Mouse (Mus musculus) embryo, embryonic 10.5 days (tissue): ENCODE measurements around the gene Tsc2.

ENCODE experiments used
- DNase-seq: peaks from one replicate; pipeline ENCODE4 v3.0.0-alpha.2; 2015; ENCODE audit warnings: low spot score

Gene Tsc2

GRCm38 (mm10) chr17:24567034-24567779, 65.2 kb downstream of the Tsc2 start:
- no peak for DNase-seq

GRCm38 (mm10) chr17:24565792-24566191, 66.6 kb downstream of the Tsc2 start:
- DNase-seq = no peak

- DNase-seq = no peak
These were observed 67.3 kb downstream of the Tsc2 start for GRCm38 (mm10) chr17:24565092-24565491.

- DNase-seq = no peak
These were observed 68.0 kb downstream of the Tsc2 start for GRCm38 (mm10) chr17:24564422-24564821.

GRCm38 (mm10) chr17:24563638-24564037, 68.8 kb downstream of the Tsc2 start:
- no peak for DNase-seq

GRCm38 (mm10) chr17:24561592-24561991, 70.8 kb downstream of the Tsc2 start:
- no peak for DNase-seq

- no peak for DNase-seq
These were observed 72.0 kb downstream of the Tsc2 start for GRCm38 (mm10) chr17:24560301-24561028.

GRCm38 (mm10) chr17:24559146-24559545, 73.3 kb downstream of the Tsc2 start:
- DNase-seq = no peak

- peak; percentile 58 for DNase-seq
These were observed 73.8 kb downstream of the Tsc2 start for GRCm38 (mm10) chr17:24558600-24559099.

GRCm38 (mm10) chr17:24557091-24557490, 75.3 kb downstream of the Tsc2 start:
- DNase-seq = no peak

- DNase-seq = no peak
These were observed 81.4 kb downstream of the Tsc2 start for GRCm38 (mm10) chr17:24551050-24551444.

- peak; percentile 85 for DNase-seq
These were observed 81.9 kb downstream of the Tsc2 start for GRCm38 (mm10) chr17:24550416-24551049.

- DNase-seq = peak; percentile 100
These were observed 82.6 kb downstream of the Tsc2 start, which contains the start of gene Pkd1 for GRCm38 (mm10) chr17:24549618-24550415. Pkd1 (plus strand) TSS chr17:24549834.

- peak; percentile 39 for DNase-seq
These were observed 83.4 kb downstream of the Tsc2 start for GRCm38 (mm10) chr17:24548921-24549617.

GRCm38 (mm10) chr17:24548435-24548834, 84.0 kb downstream of the Tsc2 start:
- no peak for DNase-seq

GRCm38 (mm10) chr17:24546234-24546633, 86.2 kb downstream of the Tsc2 start:
- no peak for DNase-seq
